ENCODE assay signal across 24 mouse cellular contexts in the genomic region with DNA sequence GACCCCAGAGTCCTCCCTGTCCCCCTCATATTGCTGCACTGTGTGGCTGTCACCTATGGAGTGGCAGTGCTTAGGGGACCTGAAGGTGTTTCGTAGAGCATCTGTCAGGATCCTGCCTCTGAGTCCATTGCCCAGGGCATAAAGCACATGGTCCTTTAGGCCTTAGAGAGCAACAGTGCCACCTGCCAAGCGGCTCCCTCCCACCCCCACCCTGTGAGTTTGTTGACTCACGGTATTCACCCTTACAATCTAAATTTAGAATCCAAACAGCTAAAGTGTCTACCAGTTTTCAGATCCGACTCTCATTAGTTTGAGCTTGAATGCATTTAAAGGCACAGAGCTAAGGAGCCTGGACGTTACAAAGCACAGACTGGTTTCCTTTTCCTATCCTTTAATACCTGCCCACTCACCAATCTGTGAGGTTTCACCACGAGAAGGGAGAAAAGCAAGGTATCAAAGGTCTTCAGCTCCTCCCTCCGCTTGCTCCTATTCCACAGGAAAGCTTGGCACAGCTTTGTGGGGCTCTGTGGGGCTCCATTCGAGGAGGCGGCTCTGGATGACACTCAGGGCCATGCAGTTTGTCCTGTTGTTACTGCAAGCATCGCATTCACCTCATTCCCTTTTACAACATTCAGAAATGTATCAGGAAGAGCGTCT. TPM values are rescaled to one million over a fixed set of nuclear protein-coding genes. Genes with fewer than 3 reads are reported as not detected.
DNase-seq lines count a peak whose midpoint lies in the region; ATAC-seq and TF ChIP-seq lines count a peak whose summit lies in the region.
"Had no signal": no experiment of that assay in that cellular context is flagged by ENCODE, and none has a peak within 500 bp of the region (broad histone marks: within the 10 kb centered on the region; RNA-seq: fewer than 3 reads in every experiment).

No protein-coding gene starts in this region.

- intact Hi-C loops in heart, adult 2 months (cut with DNase I), result no loop called here

- H3K4me1 ChIP-seq in heart, postnatal 0 days (ENCODE audit: control insufficient read depth, insufficient read depth), result peaks cover 13% of the 10 kb centered on the region
- no peaks in the 10 kb centered on the region for H3K4me1 ChIP-seq in heart, adult 2 months (ENCODE audit: control insufficient read depth, insufficient read depth, low read length)
- H3K4me1 ChIP-seq in small intestine, adult 2 months (ENCODE audit: control insufficient read depth, insufficient read depth, insufficient read length, low read length), result peaks cover 10% of the 10 kb centered on the region; the same call in 1 of the 2 replicates
- H3K4me1 ChIP-seq: embryonic facial prominence, embryonic 12.5 days; hindbrain, embryonic 15.5 days; limb, embryonic 10.5 days; midbrain, embryonic 13.5 days; neural tube, embryonic 12.5 days had no signal

- TF ChIP-seq CTCF in heart, postnatal 0 days (IDR thresholded peaks at IDR 0.05; ENCODE audit: low read depth), result no peak
- no peak for TF ChIP-seq CTCF in heart, adult 2 months (IDR thresholded peaks at IDR 0.05)
- no peak for TF ChIP-seq CTCF in Patski (IDR thresholded peaks at IDR 0.05)
- TF ChIP-seq CTCF in small intestine, adult 2 months (IDR thresholded peaks at IDR 0.05; ENCODE audit: extremely low read depth, insufficient read length, insufficient replicate concordance, low read depth, low read length), result no peak

- H3K9me3 ChIP-seq in heart, postnatal 0 days (replicated peaks; ENCODE audit: control insufficient read depth, low read length), result no peaks in the 10 kb centered on the region
- H3K9me3 ChIP-seq: embryonic facial prominence, embryonic 12.5 days; hindbrain, embryonic 15.5 days; limb, embryonic 10.5 days; midbrain, embryonic 13.5 days; neural tube, embryonic 12.5 days had no signal

- in situ Hi-C loops in Patski (cut with MboI; ENCODE audit: low pct_unique_long_range_greater_than_20kb), result loop anchor here (5.0 kb wide), 1 partner anchor 34 kb away; no protein-coding TSS in a partner anchor

- no peak for TF ChIP-seq POLR2A in heart, adult 2 months (IDR thresholded peaks at IDR 0.05; ENCODE audit: insufficient read depth, low read depth, low read length)
- TF ChIP-seq POLR2A in small intestine, adult 2 months (IDR thresholded peaks at IDR 0.05; ENCODE audit: low read depth, low read length), result no peak

- no peak overlapping the region for H3K4me2 ChIP-seq in heart, postnatal 0 days (ENCODE audit: low read depth, low read length)
- H3K4me2 ChIP-seq: embryonic facial prominence, embryonic 12.5 days; heart, embryonic 11.5 days; hindbrain, embryonic 15.5 days; liver, embryonic 11.5 days; lung, embryonic 14.5 days; midbrain, embryonic 13.5 days; neural tube, embryonic 12.5 days had no signal

- peak; percentile 40 for DNase-seq in heart, postnatal 0 days (ENCODE audit: low spot score)
- no peak for DNase-seq in heart, adult 2 months
- DNase-seq in Muller cell, postnatal 12 days (ENCODE audit: inconsistent ontology term), result peak; percentile 57
- DNase-seq in Patski (ENCODE audit: low read depth, low spot score), result no peak
- no peak for DNase-seq in urinary bladder, postnatal 4 days (ENCODE audit: low spot score in 2 of 2)
- no peak for DNase-seq in kidney, adult 9 months
- DNase-seq: adrenal gland, postnatal 25 days; cerebellum, adult 8-10 months; kidney, adult 18-20 months; kidney, postnatal 14 days; lung, embryonic 14.5 days; spleen, adult 18-20 months; thymus, adult 2 months had no signal

- H3K27me3 ChIP-seq in heart, postnatal 0 days (ENCODE audit: control insufficient read depth, insufficient read depth, low read length), result no peaks in the 10 kb centered on the region
- no peaks in the 10 kb centered on the region for H3K27me3 ChIP-seq in heart, adult 2 months (ENCODE audit: control insufficient read depth, insufficient read depth, low read length)
- H3K27me3 ChIP-seq in Patski, result no peaks in the 10 kb centered on the region
- H3K27me3 ChIP-seq in small intestine, adult 2 months (ENCODE audit: control insufficient read depth, insufficient read depth, low read length), result no peaks in the 10 kb centered on the region
- H3K27me3 ChIP-seq: embryonic facial prominence, embryonic 12.5 days; hindbrain, embryonic 15.5 days; midbrain, embryonic 13.5 days; neural tube, embryonic 12.5 days had no signal

- H3K4me3 ChIP-seq in heart, postnatal 0 days (ENCODE audit: low read depth, low read length), result no peak overlapping the region
- no peak overlapping the region for H3K4me3 ChIP-seq in heart, adult 2 months
- H3K4me3 ChIP-seq in small intestine, adult 2 months (ENCODE audit: low read depth, low read length), result no peak overlapping the region; the same call in 1 of the 2 replicates
- H3K4me3 ChIP-seq: embryonic facial prominence, embryonic 12.5 days; erythroblast, embryonic 14.5 days; hindbrain, embryonic 15.5 days; left cerebral cortex, adult 2 months; limb, embryonic 10.5 days; midbrain, embryonic 13.5 days; neural tube, embryonic 12.5 days had no signal

- 0 out of 2 replicates have a peak overlapping the region, but pooled peaks have one; percentile 20 for H3K27ac ChIP-seq in heart, postnatal 0 days (ENCODE audit: low read depth)
- no peak overlapping the region for H3K27ac ChIP-seq in heart, adult 2 months
- peak overlapping the region; percentile 61; the same call in 1 of the 2 replicates for H3K27ac ChIP-seq in small intestine, adult 2 months (ENCODE audit: insufficient read depth, low read depth, low read length)
- H3K27ac ChIP-seq: embryonic facial prominence, embryonic 12.5 days; hindbrain, embryonic 15.5 days; left cerebral cortex, adult 2 months; limb, embryonic 10.5 days; midbrain, embryonic 13.5 days; neural tube, embryonic 12.5 days had no signal

- H3K79me2 ChIP-seq in heart, adult 2 months (replicated peaks; ENCODE audit: control insufficient read depth, insufficient read depth, low read length), result no peaks in the 10 kb centered on the region

- no peak for TF ChIP-seq EP300 in heart, postnatal 0 days (IDR thresholded peaks at IDR 0.05; ENCODE audit: low read depth)
- no peak for TF ChIP-seq EP300 in heart, adult 2 months (IDR thresholded peaks at IDR 0.05; ENCODE audit: insufficient read depth, low read depth, low read length)

- WGBS in heart, postnatal 0 days, result 49% methylated on average over 11 of the region's 11 CpGs
- WGBS in heart, adult 2 months, result 60% methylated on average over 11 of the region's 11 CpGs
- 27% methylated on average over 11 of the region's 11 CpGs for WGBS in small intestine, adult 2 months

- CTCF ChIA-PET in Patski (lab: Charles Lee), result interaction anchor here (0.8 to 1.5 kb wide), 4 partner anchors 9 to 65 kb away, joined by 3 to 4 read pairs (median 4); partner anchors contain the start of gene Gprc5b

- H3K9ac ChIP-seq in heart, postnatal 0 days (replicated peaks; ENCODE audit: low read depth, low read length), result no peak overlapping the region
- no peak overlapping the region for H3K9ac ChIP-seq in heart, adult 2 months (ENCODE audit: low read depth, low read length)
- H3K9ac ChIP-seq: embryonic facial prominence, embryonic 12.5 days; hindbrain, embryonic 15.5 days; lung, embryonic 14.5 days; midbrain, embryonic 13.5 days; neural tube, embryonic 12.5 days had no signal

- H3K36me3 ChIP-seq in heart, postnatal 0 days (replicated peaks; ENCODE audit: control insufficient read depth, insufficient read depth, low read length), result no peaks in the 10 kb centered on the region
- no peaks in the 10 kb centered on the region for H3K36me3 ChIP-seq in heart, adult 2 months (ENCODE audit: control insufficient read depth, insufficient read depth, low read length)
- H3K36me3 ChIP-seq in small intestine, adult 2 months (ENCODE audit: control insufficient read depth, insufficient read depth, low read length), result no peaks in the 10 kb centered on the region
- H3K36me3 ChIP-seq: embryonic facial prominence, embryonic 12.5 days; hindbrain, embryonic 15.5 days; limb, embryonic 10.5 days; midbrain, embryonic 13.5 days; neural tube, embryonic 12.5 days had no signal

- POLR2A ChIA-PET in Patski (lab: Charles Lee), result interaction anchor here (1.1 kb wide), 2 partner anchors 9 to 12 kb away, joined by 3 to 4 read pairs; no protein-coding TSS in a partner anchor

- ATAC-seq in heart, postnatal 0 days (ENCODE audit: insufficient read depth, low read depth), result peak; percentile 60
- ATAC-seq in Patski, result peak; percentile 40
- ATAC-seq: forebrain, embryonic 16.5 days; midbrain, embryonic 13.5 days had no signal

RNA-seq across cellular contexts. Expression of gene Gprc5b, which starts 41.3 kb away (rescaled TPM):
- 33.2 and 39.7 TPM in 2 replicates for total RNA-seq in heart, postnatal 0 days (2014; rRNA removed; ENCODE audit: low replicate concordance)
- 3.6 and 3.9 TPM in 2 replicates for polyA plus RNA-seq in heart, postnatal 0 days (2015; fragmentation: Nextera tagmentation; extraction: Ambion mirVana)
- 10 to 100 TPM; 11.3 to 11.6 TPM for total RNA-seq in heart, adult 2 months (2021)
- polyA plus RNA-seq in heart, adult 2 months (2012; rRNA removed), result 20.4 and 24.0 TPM in 2 replicates
- polyA plus RNA-seq in Patski (2021), result 23.3 TPM
- 3.6 and 3.9 TPM in 2 replicates for polyA plus RNA-seq in small intestine, adult 2 months (2012; rRNA removed)

Comparison
In these comparisons a context has a peak if more than half of its experiments do, and no peak if none do; other contexts are left out.
1. DNase-seq: peak in heart, postnatal 0 days (single experiment) and Muller cell, postnatal 12 days (single experiment); none in heart, adult 2 months (0 of 2), Patski (single experiment), urinary bladder, postnatal 4 days (0 of 2) and kidney, adult 9 months (single experiment).